Mouse (Mus musculus): ENCODE measurements at regions not wholly inside any gene's neighbourhood (a gene's known extent, or its start where the extent isn't known, plus 50 kb on each side); places are given as distances from the start of the nearest gene placed in this dataset.

- no peak for TF ChIP-seq CTCF (IDR thresholded peaks at IDR 0.05; ENCODE audit: extremely low read depth, insufficient read depth, low read length)
- no peak for TF ChIP-seq POLR2A (IDR thresholded peaks at IDR 0.05; ENCODE audit: extremely low read depth, insufficient read depth, low read length)
Observed at GRCm38 (mm10) chr10:56495352-56495751, 118.2 kb downstream of the Gja1 start.
